Mouse (Mus musculus) layer of hippocampus, adult 2 months (tissue): ENCODE results near the gene Fbxo40. TPM values are rescaled to one million over a fixed set of nuclear protein-coding genes. Genes with fewer than 3 reads are reported as not detected.

ENCODE experiments used
- DNase-seq, 2 experiments: peaks; one replicate each; pipeline ENCODE4 v3.0.0; 2022; ENCODE audit warnings: low spot score in 2 of 2
- H3K27ac ChIP-seq: fragments of 200-600 bp; 2 replicates; pipeline ENCODE4 v1.8.1; 2022
- H3K4me3 ChIP-seq: fragments of 200-600 bp; 2 replicates; pipeline ENCODE4 v1.8.1; 2022; ENCODE audit warnings: mild to moderate bottlenecking
- CTCF ChIP-seq: fragments of 200-600 bp; conservative IDR thresholded peaks from 2 replicates; pipeline ENCODE4 v1.8.1; 2022; ENCODE audit warnings: antibody characterized with exemption, mild to moderate bottlenecking, moderate library complexity
- total RNA-seq, 2 experiments: library from RNA; stranded (reverse); gene quantifications; 2 replicates each; pipeline ENCODE4 v1.2.3; 2021

Fbxo40 gene
- total RNA-seq, 2 experiments from 2014 or later, result not detected

GRCm38 (mm10) chr16:36926514-36927447, 63.5 kb downstream of the Fbxo40 start:
- TF ChIP-seq CTCF, result no peak
- DNase-seq, result no peak
- Histone ChIP-seq H3K4me3 (no peak overlapping the region), H3K27ac (no peak overlapping the region)

- no peak overlapping the region for H3K4me3 ChIP-seq
- no peak overlapping the region for H3K27ac ChIP-seq
- no peak for TF ChIP-seq CTCF
- peak in 1 of 2 experiments; percentile 39 for DNase-seq
Observed at GRCm38 (mm10) chr16:36925797-36926196, 64.5 kb downstream of the Fbxo40 start.

DNA sequence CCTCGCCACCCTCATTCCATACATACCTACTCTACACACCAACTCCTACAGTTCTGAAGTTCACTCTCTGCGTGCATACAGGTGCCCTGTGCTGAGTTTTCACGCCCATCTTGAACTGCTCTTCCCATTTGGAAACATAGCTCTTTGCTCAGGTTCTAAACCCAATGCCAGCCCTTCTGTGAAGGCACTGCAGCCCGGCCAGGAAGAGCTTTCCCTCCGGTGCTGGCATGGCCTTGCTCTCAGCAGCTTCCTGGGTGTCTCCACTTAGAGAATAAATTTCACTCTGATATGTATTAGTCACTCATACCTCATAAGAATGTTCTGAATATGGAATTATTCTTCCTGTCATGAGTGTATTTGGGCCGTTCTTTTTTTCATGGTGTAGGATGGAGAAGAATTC, 64.9 kb downstream of the Fbxo40 start:
- H3K4me3 ChIP-seq, result no peak overlapping the region
- no peak overlapping the region for H3K27ac ChIP-seq
- no peak for DNase-seq
- no peak for TF ChIP-seq CTCF

DNA sequence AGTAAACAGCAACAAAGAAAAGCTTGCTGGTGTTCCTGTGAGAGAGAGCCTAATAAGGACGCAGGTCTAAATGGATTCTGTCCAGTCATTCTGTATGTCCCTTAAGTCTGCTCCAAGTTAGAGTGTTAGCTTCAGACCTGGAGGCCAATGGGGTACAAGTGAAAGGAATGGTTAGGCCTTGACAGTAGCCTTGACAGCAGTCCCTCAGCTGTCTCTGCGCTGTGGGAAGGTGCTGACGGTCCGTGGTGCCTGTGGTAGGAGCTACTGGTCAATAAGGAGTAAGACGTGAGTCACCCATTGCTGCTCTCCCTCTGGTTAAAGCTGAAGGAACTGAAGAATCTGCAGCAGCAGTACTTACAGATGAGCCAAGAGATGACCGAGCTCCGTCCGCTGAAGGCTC, 66.0 kb downstream of the Fbxo40 start:
- H3K27ac ChIP-seq, result no peak overlapping the region
- no peak for TF ChIP-seq CTCF
- DNase-seq, result no peak
- no peak overlapping the region for H3K4me3 ChIP-seq

GRCm38 (mm10) chr16:36921980-36922379, 68.3 kb downstream of the Fbxo40 start:
- TF ChIP-seq CTCF, result no peak
- H3K27ac ChIP-seq, result no peak overlapping the region
- no peak for DNase-seq
- no peak overlapping the region for H3K4me3 ChIP-seq

DNA sequence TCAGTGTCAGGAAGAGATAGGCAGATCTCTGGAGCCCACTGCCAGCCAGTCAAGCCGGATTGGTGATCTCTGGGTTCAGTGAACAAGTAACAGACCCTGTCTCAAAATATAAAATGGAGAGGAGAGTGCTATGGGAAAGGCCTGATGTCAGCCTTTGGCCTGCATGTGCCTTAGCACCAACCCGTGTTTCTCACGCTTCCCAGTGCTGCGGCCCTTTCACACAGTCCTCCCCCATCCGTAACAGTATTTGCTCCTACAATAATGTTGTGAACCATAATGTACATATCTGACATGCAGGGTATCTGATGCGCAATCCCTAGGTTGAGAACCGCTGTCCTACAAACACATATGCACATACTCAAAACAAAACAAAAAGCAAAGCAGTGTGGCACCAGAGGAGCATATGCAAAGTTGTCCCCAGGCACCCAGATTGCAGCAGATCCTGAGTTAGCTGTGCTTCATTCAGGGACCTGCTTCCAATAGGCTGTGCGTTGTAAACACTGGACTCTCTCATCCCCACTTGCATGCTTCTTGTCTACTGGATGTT, 69.1 kb downstream of the Fbxo40 start:
- no peak overlapping the region for H3K4me3 ChIP-seq
- no peak overlapping the region for H3K27ac ChIP-seq
- no peak for TF ChIP-seq CTCF
- no peak for DNase-seq

GRCm38 (mm10) chr16:36920410-36920809, 69.9 kb downstream of the Fbxo40 start:
- TF ChIP-seq CTCF, result no peak
- Histone ChIP-seq H3K27ac (no peak overlapping the region), H3K4me3 (no peak overlapping the region)
- DNase-seq, result no peak

GRCm38 (mm10) chr16:36918505-36918904, 71.8 kb downstream of the Fbxo40 start:
- no peak for TF ChIP-seq CTCF
- H3K27ac ChIP-seq, result no peak overlapping the region
- H3K4me3 ChIP-seq, result no peak overlapping the region
- no peak for DNase-seq

DNA sequence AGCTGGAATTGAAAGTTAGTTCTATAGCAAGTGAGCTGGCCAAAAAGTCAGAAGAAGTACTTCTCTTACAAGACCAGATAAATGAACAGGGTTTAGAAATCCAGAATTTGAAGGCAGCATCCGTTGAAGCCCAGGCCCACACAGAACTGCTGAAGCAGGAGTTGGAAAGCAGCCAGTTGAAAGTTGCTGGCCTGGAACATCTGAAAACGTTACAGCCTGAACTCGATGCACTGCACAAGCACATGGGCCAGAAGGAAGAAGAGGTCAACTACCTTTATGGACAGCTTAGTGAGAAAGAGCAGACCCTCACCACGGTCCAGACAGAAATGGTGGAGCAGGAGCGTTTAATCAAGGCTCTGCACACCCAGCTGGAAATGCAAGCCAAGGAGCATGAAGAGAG, 76.1 kb downstream of the Fbxo40 start:
- DNase-seq, result no peak
- TF ChIP-seq CTCF, result no peak
- Histone ChIP-seq H3K27ac (no peak overlapping the region), H3K4me3 (no peak overlapping the region)

Other genes starting within 250 kb of the Fbxo40 start
- 10 to 100 TPM; 40.0 to 46.5 TPM for gene Slc15a2, start 205.5 kb downstream of the Fbxo40 start, total RNA-seq
- 10 to 100 TPM; 41.1 to 46.2 TPM for gene Iqcb1, start 162.1 kb downstream of the Fbxo40 start, total RNA-seq
- gene Eaf2, start 115.5 kb downstream of the Fbxo40 start, total RNA-seq, result 1 to 10 TPM; 1.7 to 3.4 TPM
- 10 to 100 TPM; 67.6 to 75.6 TPM for gene Golgb1, start 115.3 kb downstream of the Fbxo40 start, total RNA-seq
- gene Hcls1, start 55.5 kb downstream of the Fbxo40 start, total RNA-seq, result 1 to 10 TPM; 3.6 to 4.4 TPM
- 1 to 10 TPM; 1.2 to 2.0 TPM for gene Polq, start 21.3 kb upstream of the Fbxo40 start, total RNA-seq